Mouse (Mus musculus): ENCODE results near the gene Tgfb1.

Gene Tgfb1

DNA sequence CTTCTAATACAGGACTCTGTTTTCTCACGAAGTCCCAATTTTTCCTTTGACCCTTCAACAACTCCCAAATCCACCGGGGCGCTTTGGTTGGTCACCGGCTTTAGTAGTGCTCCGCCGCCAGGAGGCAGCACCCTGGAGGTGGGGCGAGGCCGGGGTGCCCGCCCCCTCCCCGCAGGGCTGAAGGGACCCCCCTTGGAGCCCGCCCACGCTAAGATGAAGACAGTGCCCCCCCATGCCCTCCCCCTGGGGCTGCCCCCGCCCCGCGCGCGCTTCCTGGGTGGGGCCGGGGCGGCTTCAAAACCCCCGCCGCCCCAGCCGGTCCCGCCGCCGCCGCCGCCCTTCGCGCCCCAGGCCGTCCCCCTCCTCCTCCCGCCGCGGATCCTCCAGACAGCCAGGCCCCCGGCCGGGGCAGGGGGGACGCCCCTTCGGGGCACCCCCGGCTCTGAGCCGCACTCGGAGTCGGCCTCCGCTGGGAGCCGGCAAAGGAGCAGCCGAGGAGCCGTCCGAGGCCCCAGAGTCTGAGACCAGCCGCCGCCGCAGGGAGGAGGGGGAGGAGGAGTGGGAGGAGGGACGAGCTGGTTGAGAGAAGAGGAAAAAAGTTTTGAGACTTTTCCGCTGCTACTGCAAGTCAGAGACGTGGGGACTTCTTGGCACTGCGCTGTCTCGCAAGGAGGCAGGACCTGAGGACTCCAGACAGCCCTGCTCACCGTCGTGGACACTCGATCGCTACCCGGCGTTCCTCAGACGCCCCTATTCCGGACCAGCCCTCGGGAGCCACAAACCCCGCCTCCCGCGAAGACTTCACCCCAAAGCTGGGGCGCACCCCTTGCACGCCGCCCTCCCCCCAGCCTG is at the start of gene Tgfb1:
TSS of gene Tgfb1 (plus strand) at position 323 of the 852 bp plus-strand sequence.
- DNase-seq: peak in 1 of 2 experiments; percentile 55

DNA sequence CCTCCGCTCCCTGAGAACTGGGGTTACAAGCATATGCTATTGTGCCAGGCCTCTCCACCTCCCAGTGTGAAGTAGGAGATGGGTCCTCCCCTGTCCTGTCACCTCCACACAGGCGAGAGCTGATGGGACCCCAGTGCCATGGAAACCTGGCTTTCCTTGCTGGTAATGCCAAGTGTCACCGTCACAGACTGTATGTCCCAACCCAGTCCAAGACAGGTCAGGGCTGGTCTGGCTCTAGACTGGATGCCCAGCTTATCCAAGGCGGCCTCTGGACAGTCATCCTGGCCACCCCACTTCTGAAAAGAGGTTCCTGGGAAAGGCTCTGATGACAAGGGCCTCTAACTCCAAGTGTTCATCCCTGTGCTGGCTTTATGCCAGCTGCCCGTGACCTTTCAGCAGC is 49.7 kb upstream of the Tgfb1 start:
- DNase-seq: no peak

DNA sequence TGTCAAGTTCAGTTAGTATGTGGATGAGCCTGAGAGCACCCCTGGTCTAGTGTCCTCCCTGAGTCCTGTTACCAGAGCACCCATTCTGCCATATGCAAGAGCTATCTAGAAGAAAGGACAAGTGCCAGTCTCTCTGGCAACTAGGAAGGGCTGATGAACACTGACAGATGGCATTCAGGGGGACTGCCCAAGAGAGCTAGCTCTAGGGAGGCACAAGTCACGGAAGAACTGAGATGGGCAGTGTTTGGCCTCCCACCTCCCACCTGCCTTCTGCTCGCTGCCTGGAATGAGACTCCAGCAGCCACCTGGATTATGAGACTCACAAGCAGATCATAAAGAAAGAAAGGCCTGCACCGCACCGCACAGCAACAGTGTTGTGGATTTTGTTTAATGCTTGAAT is 47.0 kb upstream of the Tgfb1 start:
- DNase-seq: peak; percentile 61 to 76

DNA sequence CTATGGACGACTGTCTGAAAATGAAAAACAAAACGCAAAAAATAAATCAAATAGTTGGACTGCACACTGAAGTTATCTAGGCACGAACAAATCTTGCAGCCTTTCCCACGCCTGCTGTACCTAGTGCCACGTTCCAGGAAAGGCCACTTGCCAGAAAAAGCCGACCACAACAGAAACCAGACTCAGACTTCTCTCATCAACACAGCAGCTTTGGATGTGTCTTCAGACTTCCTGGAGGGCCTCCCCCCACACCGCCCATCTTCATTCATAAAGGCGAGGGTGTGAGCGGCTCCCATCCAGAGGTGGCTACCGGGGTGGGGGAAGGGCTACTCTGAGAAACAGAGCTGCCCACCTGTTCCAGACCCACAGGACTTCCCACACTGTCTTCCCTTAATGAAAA is 42.7 kb upstream of the Tgfb1 start:
- DNase-seq: peak in 1 of 2 experiments; percentile 41

DNA sequence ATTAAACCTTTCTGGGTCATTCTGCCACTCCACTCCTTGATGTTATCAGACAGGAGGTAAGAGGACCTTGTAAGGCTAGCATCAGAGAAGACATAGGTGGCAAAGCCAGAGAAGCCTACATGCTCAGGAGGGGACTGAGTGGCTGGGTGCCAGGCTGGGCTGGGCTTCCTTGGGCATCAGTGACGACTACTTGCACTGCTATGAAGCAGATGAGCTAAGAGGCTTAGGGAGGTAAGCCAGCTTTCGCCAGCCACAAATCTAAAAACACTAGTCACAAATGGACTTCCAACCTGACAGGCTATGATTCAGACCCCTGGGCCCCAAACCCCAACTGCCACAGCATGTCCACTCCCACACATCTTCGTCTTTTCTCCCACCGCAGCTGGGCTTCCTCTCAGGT is 42.2 kb upstream of the Tgfb1 start:
- DNase-seq: peak; percentile 61 to 71

DNA sequence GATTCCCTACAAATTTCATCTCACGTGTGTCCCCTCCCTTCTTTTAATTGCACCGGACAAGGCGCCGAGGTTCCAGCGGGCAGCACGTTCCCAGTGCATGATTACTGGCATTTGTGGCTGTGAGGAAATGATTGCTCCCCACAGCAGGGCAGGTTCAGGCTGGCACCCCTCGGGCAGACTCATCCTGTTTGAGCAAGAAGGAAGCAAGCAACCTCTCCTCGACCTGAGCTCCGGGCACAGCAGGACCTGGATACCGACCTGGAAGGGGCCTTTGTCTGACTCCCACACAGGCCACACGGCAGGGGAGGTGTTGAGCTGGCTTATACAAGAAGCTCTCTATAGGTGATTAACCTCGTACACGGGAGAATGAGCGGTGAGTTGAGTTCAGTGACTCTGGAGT is 41.7 kb upstream of the Tgfb1 start:
- DNase-seq: no peak

DNA sequence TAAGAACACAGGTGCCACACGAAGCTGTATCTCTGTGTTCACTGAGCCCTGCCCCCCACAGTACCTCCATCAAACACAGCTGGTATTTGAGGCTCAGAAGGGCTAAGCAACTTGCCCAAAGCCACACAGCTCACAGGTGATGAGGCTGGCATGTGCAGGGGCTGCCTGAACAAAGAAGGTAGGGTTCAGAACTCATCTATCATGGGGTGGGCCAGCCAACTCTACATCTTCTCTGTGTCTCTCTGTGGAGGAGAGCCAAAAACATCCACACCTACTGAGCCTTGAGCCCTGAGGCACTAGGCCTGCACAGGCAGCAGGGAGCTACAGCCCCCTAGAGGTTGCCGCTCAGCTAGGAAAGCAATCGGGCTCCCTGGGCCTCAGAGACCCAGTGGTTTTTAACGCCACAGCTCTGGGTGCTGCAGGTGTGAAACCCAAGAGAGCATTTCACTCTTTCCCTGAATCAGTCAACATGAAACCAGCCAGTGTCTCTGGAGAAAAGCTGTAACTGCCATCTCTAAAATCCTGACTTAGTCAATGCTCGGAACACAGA is 39.2 kb upstream of the Tgfb1 start:
- DNase-seq: no peak

DNA sequence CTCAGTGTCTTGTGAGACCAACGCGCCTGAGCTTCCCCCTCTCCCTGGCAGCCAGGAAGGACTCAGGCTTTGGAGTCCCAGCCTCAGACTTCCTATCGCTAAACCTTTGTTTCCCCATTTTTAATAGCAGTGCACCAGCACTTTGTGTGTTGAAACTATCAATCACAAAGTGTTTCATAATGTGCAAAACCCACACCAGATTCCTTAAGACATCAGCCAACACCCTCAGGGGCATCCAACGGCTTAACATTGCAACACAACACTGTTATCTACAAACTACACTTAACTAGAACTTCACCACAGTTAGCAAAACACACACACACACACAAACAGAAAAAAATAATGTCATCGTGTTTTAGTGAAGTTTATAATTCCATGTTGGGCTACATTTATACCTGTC is 37.0 kb upstream of the Tgfb1 start:
- DNase-seq: no peak

GRCm38 (mm10) chr7:25651281-25651680 is 35.5 kb upstream of the Tgfb1 start:
- DNase-seq: no peak

GRCm38 (mm10) chr7:25652244-25652759 is 34.5 kb upstream of the Tgfb1 start:
- no peak for DNase-seq

DNA sequence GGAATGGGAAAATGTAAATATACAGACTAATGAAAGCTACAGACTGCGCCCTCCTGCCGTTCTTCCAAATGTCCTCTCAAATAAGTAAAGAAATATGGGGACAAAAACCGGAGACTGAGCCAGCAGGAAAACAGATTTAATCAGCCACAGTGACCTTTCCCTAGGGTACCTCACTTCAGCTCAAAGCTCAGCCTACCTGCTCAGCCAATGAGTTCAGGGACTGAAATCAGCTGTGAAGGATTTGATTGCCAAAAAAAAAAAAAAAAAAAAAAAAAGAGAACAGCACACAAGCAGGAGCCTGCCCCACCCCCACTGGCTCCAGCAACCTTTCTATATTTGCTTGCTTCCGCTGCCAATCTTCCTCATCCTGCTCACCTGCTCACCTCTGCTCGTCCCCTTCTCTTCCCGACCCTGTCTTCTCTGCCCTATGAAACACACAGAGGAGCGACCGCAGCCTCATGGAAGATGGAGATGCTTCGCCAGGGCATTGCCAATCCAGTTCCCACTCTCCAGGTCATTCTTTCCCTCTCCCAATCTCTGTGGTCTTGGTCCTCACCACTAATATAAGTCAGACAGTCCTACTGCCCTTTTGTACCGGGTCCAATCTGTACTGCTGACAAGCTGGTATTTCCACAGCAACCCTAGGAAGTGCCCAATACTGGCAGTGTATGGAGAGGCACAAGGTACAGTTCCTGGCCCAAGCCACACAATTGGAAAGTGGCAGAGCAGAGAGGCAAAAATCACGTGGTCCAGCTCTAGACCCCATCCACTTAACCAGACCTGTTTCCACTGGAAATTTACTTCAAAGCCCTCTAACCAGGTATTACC is 31.0 kb upstream of the Tgfb1 start:
- DNase-seq: peak; percentile 73 to 79

- peak; percentile 41 to 62 for DNase-seq
These were observed 29.0 kb upstream of the Tgfb1 start for GRCm38 (mm10) chr7:25657785-25658184.

DNA sequence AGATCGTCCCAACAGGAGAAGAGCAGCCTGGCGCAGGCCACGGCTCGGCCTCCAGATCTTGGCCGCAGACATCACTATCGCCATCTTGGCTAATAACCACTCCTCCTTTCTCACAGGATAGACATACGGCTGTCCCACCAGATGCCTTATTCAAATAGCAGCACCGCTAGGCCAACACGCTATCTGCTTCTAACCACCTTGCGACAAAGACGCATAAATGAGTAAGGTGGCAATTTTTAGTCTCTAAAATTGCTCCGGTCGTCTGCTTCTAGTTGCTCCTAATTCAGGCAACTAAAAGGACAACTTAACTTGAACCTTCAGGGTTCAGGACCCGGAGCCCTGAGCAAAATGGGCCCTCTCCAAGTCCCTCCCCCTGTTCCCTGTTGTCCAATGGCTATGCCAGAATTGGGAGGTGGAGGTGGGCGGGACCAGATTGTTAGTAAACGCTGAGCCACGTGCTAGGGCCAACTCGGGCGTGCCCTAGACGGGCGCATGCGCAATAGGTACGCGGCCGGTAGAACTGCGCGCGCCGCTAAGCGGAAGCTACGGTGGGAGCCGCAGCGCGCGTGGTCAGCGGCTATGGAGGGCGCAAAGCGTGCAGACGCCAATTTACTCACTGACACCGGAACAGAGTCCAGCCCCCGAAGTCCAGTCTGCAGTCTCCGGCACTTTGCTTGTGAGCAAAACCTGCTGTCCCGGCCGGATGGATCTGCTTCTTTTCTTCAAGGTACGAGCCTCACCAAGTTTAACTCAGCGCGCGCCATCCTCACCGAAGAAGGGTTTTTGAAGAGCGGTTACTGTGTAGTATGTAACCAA is 27.9 kb upstream of the Tgfb1 start, which contains the start of the genes Bckdha and Exosc5:
TSS of gene Bckdha (minus strand) at position 325 of the 816 bp plus-strand sequence.
TSS of gene Exosc5 (plus strand) at position 508 of the 816 bp plus-strand sequence.
- peak; percentile 99 to 100 for DNase-seq

DNA sequence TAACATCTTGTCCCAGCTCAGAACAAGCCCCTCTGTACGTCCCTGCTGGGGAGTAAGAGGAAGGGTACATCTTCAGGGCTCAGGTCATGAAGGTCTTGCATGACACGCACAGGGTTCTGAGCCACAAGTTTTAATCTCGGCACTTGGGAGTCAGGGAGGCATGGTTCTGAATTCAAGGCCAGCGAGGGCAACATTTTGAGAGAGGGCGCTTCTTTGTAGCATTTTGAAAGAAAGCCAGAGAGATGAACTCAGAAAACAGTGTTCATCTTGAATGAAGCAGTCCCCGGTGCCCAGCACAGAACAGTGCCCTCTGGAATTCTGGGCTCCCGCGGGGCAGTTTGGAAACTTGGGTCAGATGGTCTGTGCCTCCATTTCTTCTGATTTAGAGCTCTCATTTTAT is 20.4 kb upstream of the Tgfb1 start:
- DNase-seq: no peak

DNA sequence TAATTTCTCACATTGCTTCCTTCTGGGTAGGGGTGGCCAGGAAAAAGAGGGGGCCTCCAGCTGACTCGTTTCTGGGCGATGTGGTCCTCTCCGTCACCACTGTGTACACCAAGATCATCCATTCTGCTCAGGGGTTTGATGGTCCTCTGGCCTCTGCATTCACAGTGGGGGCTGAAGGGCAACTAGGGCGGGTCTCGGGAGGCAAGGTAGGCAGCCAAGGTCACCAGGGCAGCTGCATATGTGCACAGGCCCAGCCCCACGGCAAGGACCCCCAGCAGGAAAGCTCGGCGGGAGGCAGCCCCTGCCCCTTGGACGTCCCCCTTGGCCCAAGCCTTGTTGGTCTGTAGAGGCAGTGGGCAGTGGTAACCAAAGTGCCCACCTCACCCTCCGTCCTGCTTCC is 17.6 kb upstream of the Tgfb1 start:
- DNase-seq: no peak

DNA sequence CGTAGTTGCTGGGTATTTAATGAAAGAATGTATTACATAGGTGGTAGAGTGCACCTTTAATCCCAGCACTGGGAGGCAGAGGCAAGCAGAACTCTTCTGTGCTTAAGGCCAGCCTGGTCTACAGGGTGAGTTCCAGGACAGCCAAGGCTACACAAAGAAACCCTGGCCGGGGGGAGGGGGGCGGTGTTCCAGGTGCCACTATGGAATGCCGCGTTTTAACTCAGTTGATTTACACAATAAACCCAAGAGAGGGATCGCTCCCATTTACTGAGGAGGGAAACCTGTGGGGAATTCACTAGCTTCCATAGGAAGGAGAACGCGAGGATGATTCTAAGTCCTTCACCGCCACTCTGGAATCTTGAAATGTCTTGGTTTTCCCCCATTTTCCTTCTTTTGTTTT is 17.2 kb upstream of the Tgfb1 start:
- no peak for DNase-seq

GRCm38 (mm10) chr7:25670096-25670495 is 16.7 kb upstream of the Tgfb1 start:
- no peak for DNase-seq

GRCm38 (mm10) chr7:25671686-25672085 is 15.1 kb upstream of the Tgfb1 start:
- DNase-seq: no peak

DNA sequence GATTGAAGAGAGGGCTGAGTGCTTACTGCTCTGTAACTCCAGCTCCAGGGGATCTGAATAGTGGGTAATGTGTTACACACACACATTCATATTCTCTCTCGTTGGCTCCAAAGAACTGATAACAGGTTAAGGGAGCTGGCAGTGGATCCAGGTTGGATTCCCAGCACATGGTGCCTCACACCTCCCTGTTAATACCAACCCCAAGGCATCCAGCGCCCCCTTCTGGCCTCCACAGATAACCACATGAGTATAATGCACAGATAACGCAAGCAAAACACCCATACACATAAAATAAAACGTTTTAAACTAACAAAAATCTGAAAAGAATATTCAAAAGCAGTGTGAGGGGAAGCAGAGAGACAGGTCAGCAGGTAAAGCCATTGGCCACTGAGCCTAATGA is 14.4 kb upstream of the Tgfb1 start:
- DNase-seq: no peak

- no peak for DNase-seq
These were observed 12.5 kb upstream of the Tgfb1 start for GRCm38 (mm10) chr7:25674297-25674696.

GRCm38 (mm10) chr7:25674719-25675300 is 12.0 kb upstream of the Tgfb1 start, which contains the start of gene Tmem91:
TSS of gene Tmem91 (minus strand) at chr7:25675166.
- DNase-seq: peak; percentile 47 to 63

DNA sequence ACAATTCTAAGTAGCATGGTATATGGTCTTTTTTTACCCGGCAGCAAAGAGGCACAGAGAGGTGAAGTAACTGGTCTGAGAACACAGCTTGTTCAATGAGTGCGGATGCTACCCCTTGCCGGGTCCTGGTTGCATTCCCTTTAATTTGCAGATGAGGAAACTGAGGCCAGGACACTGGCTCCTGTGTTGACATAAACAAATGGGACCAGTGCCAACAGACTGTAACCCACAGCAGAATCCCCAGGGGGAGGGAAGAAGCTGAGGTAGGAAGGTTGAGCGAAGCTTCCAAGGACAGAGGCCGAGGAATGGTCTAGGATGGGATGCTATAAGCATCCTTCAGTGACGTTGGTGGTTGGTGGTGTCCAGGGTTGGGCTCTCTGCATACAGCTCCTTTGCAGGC is 11.4 kb upstream of the Tgfb1 start:
- DNase-seq: peak in 1 of 2 experiments; percentile 39

Measured in cerebellum, postnatal 14 days (tissue).